Mouse (Mus musculus) layer of hippocampus, adult 11-12 months (tissue): ENCODE data around the gene Hdgfl1.

Source experiments
- DNase-seq: peaks from one replicate; pipeline ENCODE4 v3.0.0; 2022; ENCODE audit warnings: low spot score

Hdgfl1 gene

DNA sequence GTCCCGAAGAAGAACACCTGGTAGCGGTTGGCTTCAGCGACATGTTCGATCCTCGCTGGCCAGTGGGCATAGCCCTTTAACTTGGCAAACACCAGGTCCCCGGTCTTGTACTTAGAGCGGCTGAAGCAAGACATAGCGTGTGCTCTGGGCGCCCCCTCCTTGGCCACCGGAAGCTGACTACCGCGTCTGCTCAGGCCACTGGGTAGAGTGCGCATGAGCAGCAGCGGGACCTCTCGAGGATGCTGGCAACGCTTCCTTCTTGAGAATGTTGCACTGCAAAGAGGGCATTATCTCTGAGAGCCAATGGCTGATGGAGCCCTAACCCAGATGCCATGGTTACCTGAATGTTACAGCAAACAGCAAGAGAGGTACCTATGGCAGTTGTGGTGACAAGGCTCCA is at the start of gene Hdgfl1:
Gene Hdgfl1 (minus strand): TSS at position 211 of the 400 bp plus-strand sequence.
- no peak for DNase-seq

DNA sequence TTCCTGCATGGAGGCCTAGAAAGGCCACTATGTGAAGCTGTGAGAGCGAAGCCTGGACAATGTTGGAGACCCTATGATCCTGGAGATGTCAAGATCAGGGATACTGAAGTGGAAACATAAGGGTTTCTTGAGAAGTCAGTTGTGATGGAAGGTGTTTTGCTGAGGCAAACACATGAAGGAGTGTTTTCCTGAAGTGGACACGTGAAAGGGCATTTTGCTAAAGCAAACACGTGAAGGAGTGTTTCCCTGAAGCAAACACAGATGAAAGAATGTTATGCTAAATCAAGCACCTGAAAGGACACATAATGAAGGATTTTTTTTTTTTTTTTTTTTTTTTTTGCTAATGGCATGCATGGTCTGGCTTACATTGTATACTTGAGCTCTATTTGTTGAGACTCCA is 25.5 kb upstream of the Hdgfl1 start:
- no peak for DNase-seq

DNA sequence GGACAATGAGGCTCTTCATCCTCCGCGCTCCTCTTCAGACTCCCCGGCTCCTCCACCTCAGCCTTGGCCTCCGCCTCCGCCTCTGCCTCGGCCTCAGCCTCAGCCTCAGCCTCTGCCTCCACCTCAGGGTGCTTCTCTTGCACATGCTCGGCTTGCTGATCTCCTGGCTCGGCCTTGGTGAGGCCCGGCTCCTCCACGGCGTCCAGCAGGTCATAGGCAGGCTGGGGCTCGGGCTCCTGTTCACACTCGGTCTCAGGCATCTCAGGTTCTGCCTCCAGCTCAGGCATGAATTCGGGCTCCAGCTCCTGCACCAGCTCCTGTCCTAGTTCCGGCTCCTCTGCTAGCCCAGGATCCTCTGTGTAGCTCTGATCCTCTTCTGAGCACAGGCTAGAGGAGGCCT is 541 bp downstream of the Hdgfl1 start:
- DNase-seq: no peak

- no peak for DNase-seq
Observed at GRCm38 (mm10) chr13:26761966-26762803, 7.8 kb downstream of the Hdgfl1 start.

DNA sequence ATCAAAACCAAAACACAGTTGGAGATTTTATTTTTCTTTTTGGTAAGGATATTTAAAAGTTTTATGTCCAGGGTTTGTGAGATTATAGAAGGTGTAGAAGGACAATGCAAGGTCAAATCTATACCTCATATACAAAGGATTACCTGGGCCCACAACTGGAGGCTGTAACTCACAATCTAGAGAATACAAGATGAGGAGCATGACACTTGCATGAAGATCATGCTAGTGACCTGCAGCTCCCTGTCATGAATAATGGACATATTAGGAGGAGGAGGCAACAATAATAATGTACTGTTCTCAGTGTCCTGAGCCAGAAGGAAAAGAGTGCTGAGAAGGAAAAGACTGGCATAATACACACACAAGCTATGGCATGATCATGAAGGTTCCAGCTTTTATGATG is 17.1 kb downstream of the Hdgfl1 start:
- no peak for DNase-seq

DNA sequence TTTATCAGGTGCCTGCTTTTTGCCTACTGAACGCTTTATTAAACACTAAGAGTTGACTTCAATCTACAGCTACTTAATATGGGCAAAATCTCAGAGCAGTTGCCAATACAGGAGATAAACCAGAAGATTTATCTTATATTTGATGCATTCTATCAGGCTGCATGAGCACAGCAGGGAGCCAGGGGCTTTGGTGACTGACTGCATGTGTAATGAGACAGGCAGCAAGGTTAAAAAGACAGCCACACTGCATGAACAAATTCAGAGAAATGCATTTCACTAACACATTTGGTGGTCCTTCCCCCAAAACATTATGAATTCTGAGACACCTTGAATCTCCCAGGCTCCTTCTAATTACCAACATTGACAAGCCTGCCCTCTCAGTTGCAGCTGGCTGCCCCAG is 17.6 kb downstream of the Hdgfl1 start:
- no peak for DNase-seq

DNA sequence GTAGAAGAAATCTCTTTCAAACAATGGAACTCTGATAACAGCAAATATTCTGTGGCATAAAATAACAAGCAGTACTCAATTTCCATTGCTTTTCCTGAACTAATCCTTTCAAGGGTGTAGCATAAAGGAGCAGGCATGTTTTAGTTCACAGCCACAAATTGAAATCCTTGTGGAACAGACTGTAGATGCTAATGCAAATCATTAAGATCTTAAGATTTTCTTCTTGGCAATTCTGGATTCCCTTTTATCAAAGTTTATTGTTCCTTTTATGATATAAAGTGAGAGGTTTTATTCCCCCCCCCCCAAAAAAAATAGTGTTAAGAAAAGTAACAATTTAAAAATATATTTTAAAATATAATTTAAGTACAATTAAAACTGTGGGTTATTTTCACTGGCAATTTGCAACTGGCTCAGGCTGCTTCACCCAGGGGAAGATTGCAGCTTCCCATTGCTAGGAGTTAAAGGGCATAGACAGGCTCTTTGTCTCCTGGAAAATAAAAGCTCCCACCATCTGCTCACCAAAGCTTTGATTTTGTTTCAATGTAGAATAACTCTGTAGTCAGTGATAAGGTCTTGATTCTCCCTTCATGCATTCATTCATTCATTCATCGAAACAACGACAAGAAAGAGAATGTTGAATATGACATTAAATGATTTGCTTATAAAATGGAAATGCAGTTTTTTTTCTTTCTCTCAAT is 24.1 kb downstream of the Hdgfl1 start:
- DNase-seq: no peak

DNA sequence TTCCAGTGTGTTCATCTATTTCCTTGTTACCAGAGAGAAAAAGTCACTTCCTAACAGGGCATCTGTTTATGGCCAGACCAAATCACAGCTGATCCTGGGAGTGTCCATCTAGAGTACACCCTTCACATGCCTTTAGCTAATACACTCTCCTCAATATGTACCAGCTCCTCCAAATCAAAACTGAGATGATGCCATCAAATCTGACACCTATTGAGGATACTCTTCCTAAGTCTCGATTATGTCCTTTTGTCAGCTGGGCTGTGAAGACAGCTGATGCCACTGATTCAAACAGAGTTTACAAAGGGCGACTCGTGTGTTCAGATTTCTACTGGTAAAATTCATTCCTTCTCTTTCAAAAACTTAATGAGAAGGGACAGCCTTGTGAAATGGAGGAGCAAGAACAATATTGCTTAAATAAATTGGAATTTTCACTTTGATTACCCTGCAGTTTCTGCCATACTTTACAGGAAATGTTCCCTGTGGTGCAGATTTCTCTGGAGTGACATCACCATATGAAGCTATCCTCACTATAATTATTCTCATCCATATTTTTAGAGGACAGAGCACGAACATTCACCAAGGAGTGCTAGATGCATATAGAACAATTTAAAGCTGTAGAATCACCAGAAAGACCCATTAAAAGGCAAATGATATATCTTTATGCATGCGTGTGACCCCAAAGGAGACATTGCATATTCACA is 24.8 kb downstream of the Hdgfl1 start:
- DNase-seq: no peak

DNA sequence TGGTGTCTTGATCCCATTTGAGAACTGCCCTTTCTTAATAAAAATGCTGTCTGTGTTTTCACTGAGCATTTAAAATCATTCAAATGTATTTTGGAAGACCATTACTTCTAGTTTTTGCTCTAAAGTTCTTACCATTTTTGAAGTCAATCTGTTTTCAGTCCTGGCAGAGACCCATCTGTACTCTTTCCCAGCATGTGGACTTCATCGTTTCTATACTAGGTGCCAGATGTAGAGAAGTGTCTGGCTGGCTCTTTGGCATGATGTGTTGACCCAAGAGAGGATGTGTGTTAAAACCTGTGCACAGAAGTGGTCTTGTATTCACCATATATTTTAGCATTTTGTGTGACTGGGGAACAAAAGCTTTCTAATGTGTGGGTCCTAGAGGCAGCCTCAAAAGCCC is 25.9 kb downstream of the Hdgfl1 start:
- no peak for DNase-seq

DNA sequence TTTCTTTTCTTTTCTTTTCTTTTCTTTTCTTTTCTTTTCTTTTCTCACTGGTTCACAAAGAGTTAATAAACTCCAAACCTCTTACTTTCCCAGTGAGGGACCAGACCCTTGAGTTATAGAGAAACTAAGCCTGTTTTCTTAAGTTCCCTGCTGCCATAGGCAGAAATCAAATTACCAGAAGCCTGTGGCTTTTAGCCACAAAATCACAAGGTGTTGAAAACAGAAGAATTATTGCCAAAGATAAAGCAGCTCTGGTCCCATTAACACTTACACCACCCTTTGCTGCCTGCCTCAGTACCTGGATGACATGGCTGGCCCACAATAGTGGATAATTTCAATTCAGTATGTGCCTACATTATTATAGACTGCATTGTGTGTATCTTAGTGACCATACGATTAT is 35.0 kb downstream of the Hdgfl1 start:
- DNase-seq: no peak

- no peak for DNase-seq
Observed at GRCm38 (mm10) chr13:26724250-26724649, 45.7 kb downstream of the Hdgfl1 start.

DNA sequence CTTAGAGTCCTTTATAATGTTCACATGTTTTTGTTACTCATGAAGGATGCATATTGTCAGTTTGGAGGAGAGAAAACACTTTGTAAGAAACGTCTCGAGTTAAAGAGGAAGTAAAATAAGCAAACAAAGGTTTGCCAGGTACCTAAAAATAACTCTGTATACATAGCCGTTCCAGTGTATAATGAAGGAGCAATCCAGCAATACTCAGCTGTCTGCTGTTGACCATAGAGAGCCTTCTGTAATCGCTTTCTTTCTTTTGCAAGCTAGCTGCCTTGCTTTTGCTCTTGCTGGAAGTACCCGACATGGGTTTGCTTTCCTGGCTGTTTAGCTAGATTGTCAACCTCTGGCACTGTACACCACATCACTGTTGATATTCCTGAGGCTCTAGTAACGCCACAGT is 48.6 kb downstream of the Hdgfl1 start:
- no peak for DNase-seq

DNA sequence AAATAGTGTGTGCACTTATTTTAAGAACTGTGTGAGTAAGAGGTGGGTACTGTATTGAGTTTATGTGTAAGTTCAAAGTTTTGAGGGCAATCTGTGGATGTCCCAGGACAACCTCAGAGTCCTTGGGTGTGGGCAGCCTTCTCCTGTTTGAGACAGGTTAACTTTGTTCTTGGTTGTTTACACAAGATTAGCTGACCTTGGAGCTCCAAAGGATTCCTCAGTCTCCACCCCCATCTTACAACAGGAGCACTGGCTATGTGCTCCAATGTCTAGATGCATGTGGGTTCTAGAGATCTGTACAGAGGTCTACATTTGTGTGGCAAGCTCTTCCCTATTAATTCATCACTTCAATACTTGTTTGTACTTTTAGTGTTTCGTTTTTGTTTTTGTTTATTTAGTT is 49.0 kb downstream of the Hdgfl1 start:
- DNase-seq: no peak

GRCm38 (mm10) chr13:26719146-26719715 is 50.7 kb downstream of the Hdgfl1 start:
- DNase-seq: no peak
